Mouse (Mus musculus) bone marrow, adult 2 months (tissue): ENCODE measurements around the gene Ric8a.

ENCODE experiments used
- CTCF ChIP-seq: fragments of 200-500 bp; IDR thresholded peaks from 2 replicates; pipeline ENCODE4 v1.5.1; 2011; ENCODE audit warnings: low read length, control low read depth; ENCODE audit not compliant: control insufficient read depth, insufficient read depth
- POLR2A ChIP-seq: fragments of 200-500 bp; IDR thresholded peaks from 2 replicates; pipeline ENCODE4 v1.6.1; 2011; ENCODE audit warnings: low read depth, mild to moderate bottlenecking, control low read depth, low read length, borderline replicate concordance; ENCODE audit not compliant: control insufficient read depth

DNA sequence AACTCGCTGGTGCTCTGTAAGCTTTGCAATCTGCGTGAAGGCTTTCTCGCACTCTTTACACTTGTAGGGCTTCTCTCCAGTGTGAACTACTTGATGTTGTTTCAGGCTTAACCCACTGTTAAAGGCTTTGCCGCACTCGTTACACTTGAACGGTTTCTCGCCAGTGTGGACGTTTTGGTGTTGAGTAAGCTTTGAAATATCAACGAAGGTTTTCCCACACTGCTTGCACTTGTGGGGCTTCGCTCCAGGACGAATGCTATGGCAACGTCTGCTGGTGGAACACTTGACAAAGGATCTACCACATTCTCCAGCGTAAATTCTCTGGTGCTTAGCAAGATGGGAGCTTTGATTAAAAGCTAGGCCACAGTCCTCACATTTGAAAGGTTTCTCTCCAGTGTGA, 45.0 kb upstream of the Ric8a start:
- no peak for TF ChIP-seq POLR2A
- TF ChIP-seq CTCF, result no peak
